Mouse (Mus musculus) lung, postnatal 0 days (tissue): Measurements from ENCODE around the gene Egln3. TPM values are rescaled to one million over a fixed set of nuclear protein-coding genes. Genes with fewer than 3 reads are reported as not detected.

Experiments used
- ATAC-seq: fragments of 200-750 bp; cut with Nextera tagmentation; 2 replicates; pipeline ENCODE4 v1.8.0; 2017; ENCODE audit warnings: moderate library complexity
- DNase-seq: peaks from one replicate; pipeline ENCODE4 v3.0.0-alpha.2; 2016; ENCODE audit warnings: low spot score
- H3K27ac ChIP-seq: fragments of 300-500 bp; sonication (generic); 2 replicates; pipeline ENCODE4 v1.5.1; 2014; ENCODE audit warnings: antibody characterized with exemption, mild to moderate bottlenecking, low read length, mixed read lengths
- H3K27me3 ChIP-seq: fragments of 300-500 bp; sonication (generic); replicated peaks from 2 replicates; pipeline ENCODE4 v1.6.1; 2014; ENCODE audit warnings: low read length, mixed read lengths; ENCODE audit not compliant: insufficient read depth
- H3K36me3 ChIP-seq: fragments of 300-500 bp; sonication (generic); 2 replicates; pipeline ENCODE4 v1.6.1; 2014; ENCODE audit warnings: low read length, mixed read lengths; ENCODE audit not compliant: insufficient read depth
- H3K4me1 ChIP-seq: fragments of 300-500 bp; sonication (generic); 2 replicates; pipeline ENCODE4 v1.6.1; 2014; ENCODE audit warnings: antibody characterized with exemption, low read depth, low read length, mixed read lengths; ENCODE audit not compliant: insufficient read depth
- H3K4me2 ChIP-seq: fragments of 300-500 bp; sonication (generic); replicated peaks from 2 replicates; pipeline ENCODE4 v1.6.1; 2014; ENCODE audit warnings: low read depth, mild to moderate bottlenecking, low read length, moderate library complexity, mixed read lengths
- H3K4me3 ChIP-seq: fragments of 300-500 bp; sonication (generic); 2 replicates; pipeline ENCODE4 v1.5.1; 2014; ENCODE audit warnings: low read depth, low read length
- H3K9ac ChIP-seq: fragments of 300-500 bp; sonication (generic); replicated peaks from 2 replicates; pipeline ENCODE4 v1.6.1; 2014; ENCODE audit warnings: low read depth, mild to moderate bottlenecking
- H3K9me3 ChIP-seq: fragments of 300-500 bp; sonication (generic); 2 replicates; pipeline ENCODE4 v1.6.1; 2016; ENCODE audit warnings: low read length, mixed read lengths
- CTCF ChIP-seq: IDR thresholded peaks from 2 replicates; pipeline ENCODE4 v1.5.1; 2016; ENCODE audit warnings: antibody characterized with exemption, mild to moderate bottlenecking
- EP300 ChIP-seq: IDR thresholded peaks from 2 replicates; pipeline ENCODE4 v1.6.1; 2016; ENCODE audit warnings: antibody characterized with exemption, mild to moderate bottlenecking, control low read depth
- WGBS: fragments of 180-500 bp; shearing (Covaris S2); extraction: QIAGEN DNeasy Blood & Tissue Kit; methylation state at CpG from one replicate; pipeline ENCODE4 v1.1.7; 2014; 5-methylcytosine and 5-hydroxymethylcytosine counted together
- polyA plus RNA-seq: library from polyadenylated mRNA; unstranded; fragments of >200 nt; fragmentation: Nextera tagmentation; extraction: Ambion mirVana; gene quantifications from 2 replicates; pipeline ENCODE4 v1.2.1, GENCODE M21; 2015

Egln3 gene
- polyA plus RNA-seq, 1 experiment from 2014 or later: 5.2 TPM

DNA sequence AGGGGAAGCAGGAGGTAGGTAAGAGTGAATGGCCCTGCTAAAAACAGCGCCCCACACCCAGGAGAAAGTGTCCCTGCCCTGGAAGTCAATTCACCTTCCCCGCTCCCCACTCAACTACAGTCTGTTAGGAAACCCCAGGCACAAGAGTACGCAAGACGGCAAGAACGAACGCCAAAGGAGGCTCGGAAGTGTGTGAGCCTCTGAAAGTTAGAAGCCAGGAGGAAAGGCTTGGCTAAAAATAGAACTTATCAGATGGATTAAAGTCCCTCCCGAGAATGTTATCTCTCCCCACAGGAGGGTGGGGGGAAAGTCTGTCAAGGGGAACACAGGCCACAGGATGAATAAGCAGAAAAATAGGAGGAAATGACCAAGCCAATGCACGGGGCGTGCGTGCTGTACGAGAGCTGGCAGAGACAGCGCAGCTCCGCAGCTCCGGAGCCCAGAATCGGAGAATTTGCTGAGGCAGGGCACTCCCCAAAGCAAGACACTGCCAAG is 41.0 kb downstream of the Egln3 start:
- 0 out of 2 replicates have a peak, but pooled peaks cover 5% of the 10 kb centered on the region for H3K4me1 ChIP-seq
- H3K27ac ChIP-seq: peak overlapping the region; percentile 52
- H3K9me3 ChIP-seq: no peaks in the 10 kb centered on the region
- DNase-seq (peak; percentile 90), ATAC-seq (peak; percentile 73)
- no peaks in the 10 kb centered on the region for H3K27me3 ChIP-seq
- peak overlapping the region; percentile 61 for H3K4me2 ChIP-seq
- WGBS: under 1% methylated on average over 16 of the region's 16 CpGs
- H3K36me3 ChIP-seq: no peaks in the 10 kb centered on the region
- H3K9ac ChIP-seq: 0 out of 2 replicates have a peak overlapping the region, but pooled peaks have one; percentile 19
- peak overlapping the region; percentile 23; the same call in 1 of the 2 replicates for H3K4me3 ChIP-seq
- TF ChIP-seq EP300 (peak; percentile 67), CTCF (no peak)

GRCm38 (mm10) chr12:54161468-54162202 is 42.0 kb downstream of the Egln3 start:
- peak overlapping the region; percentile 61; the same call in 1 of the 2 replicates for H3K4me2 ChIP-seq
- WGBS: 28% methylated on average over 5 of the region's 5 CpGs

GRCm38 (mm10) chr12:54160279-54160678 is 43.4 kb downstream of the Egln3 start:
- H3K4me3 ChIP-seq: no peak overlapping the region
- TF ChIP-seq CTCF: no peak
- no peak for TF ChIP-seq EP300
- H3K4me2 ChIP-seq: no peak overlapping the region
- no peak overlapping the region for H3K9ac ChIP-seq
- DNase-seq (no peak), ATAC-seq (no peak)
- no peaks in the 10 kb centered on the region for H3K27me3 ChIP-seq
- H3K36me3 ChIP-seq: no peaks in the 10 kb centered on the region
- H3K27ac ChIP-seq: no peak overlapping the region
- WGBS: 73% methylated on average over 2 of the region's 2 CpGs
- no peaks in the 10 kb centered on the region for H3K9me3 ChIP-seq
- H3K4me1 ChIP-seq: 0 out of 2 replicates have a peak, but pooled peaks cover 5% of the 10 kb centered on the region

More at GRCm38 (mm10) chr12:54161468-54162202, 42.0 kb downstream of the Egln3 start:
- Histone ChIP-seq H3K4me1 (0 out of 2 replicates have a peak, but pooled peaks cover 5% of the 10 kb centered on the region), H3K9me3 (no peaks in the 10 kb centered on the region), H3K27ac (no peak overlapping the region), H3K27me3 (no peaks in the 10 kb centered on the region), H3K9ac (no peak overlapping the region), H3K4me3 (no peak overlapping the region), H3K36me3 (no peaks in the 10 kb centered on the region)
- no peak for ATAC-seq
- no peak for DNase-seq
- TF ChIP-seq EP300 (no peak), CTCF (no peak)

GRCm38 (mm10) chr12:54154771-54155170 is 48.9 kb downstream of the Egln3 start:
- no peak for DNase-seq
- no peak for ATAC-seq
- TF ChIP-seq CTCF: no peak
- TF ChIP-seq EP300: no peak
- Histone ChIP-seq H3K27ac (no peak overlapping the region), H3K36me3 (no peaks in the 10 kb centered on the region), H3K9me3 (no peaks in the 10 kb centered on the region), H3K4me1 (no peaks in the 10 kb centered on the region), H3K4me2 (no peak overlapping the region), H3K27me3 (no peaks in the 10 kb centered on the region), H3K4me3 (no peak overlapping the region), H3K9ac (no peak overlapping the region)
- 75% methylated on average over 1 of the region's 1 CpGs for WGBS

GRCm38 (mm10) chr12:54146943-54147556 is 56.6 kb downstream of the Egln3 start:
- TF ChIP-seq CTCF (peak; percentile 23; the same call in 1 of the 2 replicates), EP300 (no peak)
- DNase-seq: no peak
- 31% methylated on average over 12 of the region's 12 CpGs for WGBS
- Histone ChIP-seq H3K27ac (no peak overlapping the region), H3K4me2 (no peak overlapping the region), H3K9ac (no peak overlapping the region), H3K9me3 (no peaks in the 10 kb centered on the region), H3K27me3 (no peaks in the 10 kb centered on the region), H3K36me3 (no peaks in the 10 kb centered on the region), H3K4me1 (no peaks in the 10 kb centered on the region), H3K4me3 (no peak overlapping the region)
- ATAC-seq: no peak
